In the genomic region with DNA sequence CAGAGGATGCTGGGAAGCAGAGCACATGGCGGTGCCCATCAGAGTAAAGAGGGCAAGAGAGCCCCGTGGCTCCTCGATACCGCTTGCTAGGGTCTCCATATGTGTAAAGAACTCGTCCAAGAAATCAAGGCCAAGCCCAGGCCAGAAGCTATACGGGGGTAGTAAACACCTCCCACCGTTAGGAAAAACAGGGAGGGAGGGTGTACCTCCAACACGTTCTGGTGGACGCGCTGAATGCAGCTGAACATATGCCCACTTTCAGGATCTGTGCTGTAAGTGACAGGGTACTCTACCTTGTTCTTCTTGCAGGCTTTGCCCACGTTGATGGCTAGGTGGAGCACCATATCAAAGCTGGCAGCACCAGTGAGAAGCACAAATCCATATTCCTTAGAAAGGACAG, we compare ENCODE assay signal across 44 mouse cellular contexts. TPM values are rescaled to one million over a fixed set of nuclear protein-coding genes. Genes with fewer than 3 reads are reported as not detected.
"Had no signal": no experiment of that assay in that cellular context is flagged by ENCODE, and none has a peak within 500 bp of the region (broad histone marks: within the 10 kb centered on the region; RNA-seq: fewer than 3 reads in every experiment).

No protein-coding gene starts in this region.

- ATAC-seq: liver, embryonic 12.5 days; liver, postnatal 0 days; lung, postnatal 0 days; midbrain, embryonic 13.5 days; midbrain, embryonic 15.5 days had no signal

- H3K9ac ChIP-seq: limb, embryonic 12.5 days; limb, embryonic 13.5 days; limb, embryonic 15.5 days; liver, embryonic 12.5 days; liver, embryonic 13.5 days; liver, embryonic 14.5 days; liver, embryonic 15.5 days; liver, postnatal 0 days; lung, embryonic 14.5 days; lung, embryonic 15.5 days; midbrain, embryonic 12.5 days; midbrain, embryonic 13.5 days; midbrain, embryonic 15.5 days; neural tube, embryonic 12.5 days; neural tube, embryonic 13.5 days had no signal

- H3K4me2 ChIP-seq: limb, embryonic 12.5 days; limb, embryonic 13.5 days; limb, embryonic 15.5 days; liver, embryonic 11.5 days; liver, embryonic 12.5 days; liver, embryonic 13.5 days; liver, embryonic 15.5 days; lung, embryonic 14.5 days; lung, embryonic 15.5 days; midbrain, embryonic 12.5 days; midbrain, embryonic 13.5 days; midbrain, embryonic 15.5 days; neural tube, embryonic 12.5 days; neural tube, embryonic 13.5 days had no signal

- DNase-seq: left cerebral cortex, postnatal 4 days; liver; liver, embryonic 13.5 days; liver, postnatal 0 days; lung, adult 18-20 months; lung, adult 2 months; lung, embryonic 14.5 days; lung, postnatal 10 days; lung, postnatal 14 days; lung, postnatal 36 days; midbrain, embryonic 14.5 days had no signal

- H3K4me1 ChIP-seq: limb, embryonic 12.5 days; limb, embryonic 13.5 days; limb, embryonic 15.5 days; lung, embryonic 15.5 days; midbrain, embryonic 10.5 days; midbrain, embryonic 12.5 days; midbrain, embryonic 13.5 days; midbrain, embryonic 15.5 days; neural tube, embryonic 12.5 days; neural tube, embryonic 13.5 days had no signal

- H3K4me3 ChIP-seq: limb, embryonic 10.5 days; limb, embryonic 12.5 days; limb, embryonic 13.5 days; limb, embryonic 15.5 days; liver, embryonic 12.5 days; liver, embryonic 13.5 days; liver, embryonic 15.5 days; lung, embryonic 15.5 days; megakaryocyte, embryonic 14.5 days; midbrain, embryonic 10.5 days; midbrain, embryonic 12.5 days; midbrain, embryonic 13.5 days; midbrain, embryonic 15.5 days; myocyte; neural tube, embryonic 12.5 days; neural tube, embryonic 13.5 days had no signal

- H3K36me3 ChIP-seq: limb, embryonic 10.5 days; limb, embryonic 12.5 days; limb, embryonic 13.5 days; limb, embryonic 15.5 days; liver, embryonic 12.5 days; liver, embryonic 13.5 days; liver, embryonic 15.5 days; lung, embryonic 15.5 days; midbrain, embryonic 10.5 days; midbrain, embryonic 12.5 days; midbrain, embryonic 13.5 days; midbrain, embryonic 15.5 days; neural tube, embryonic 12.5 days; neural tube, embryonic 13.5 days had no signal

- H3K9me3 ChIP-seq: limb, embryonic 10.5 days; limb, embryonic 12.5 days; limb, embryonic 13.5 days; limb, embryonic 15.5 days; liver, embryonic 12.5 days; liver, embryonic 13.5 days; liver, embryonic 15.5 days; lung, embryonic 15.5 days; midbrain, embryonic 10.5 days; midbrain, embryonic 12.5 days; midbrain, embryonic 13.5 days; midbrain, embryonic 15.5 days; neural tube, embryonic 12.5 days had no signal

- H3K27ac ChIP-seq: limb, embryonic 10.5 days; limb, embryonic 12.5 days; limb, embryonic 13.5 days; limb, embryonic 15.5 days; liver, embryonic 12.5 days; liver, embryonic 13.5 days; liver, embryonic 14.5 days; liver, embryonic 15.5 days; lung, embryonic 15.5 days; macrophage; midbrain, embryonic 10.5 days; midbrain, embryonic 12.5 days; midbrain, embryonic 13.5 days; midbrain, embryonic 15.5 days; neural tube, embryonic 12.5 days; neural tube, embryonic 13.5 days had no signal

RNA-seq across cellular contexts. Expression of gene Urad, which starts 3.7 kb away (rescaled TPM):
- total RNA-seq: left cerebral cortex, postnatal 10 days; left cerebral cortex, postnatal 14 days; left cerebral cortex, postnatal 25 days; left cerebral cortex, postnatal 36 days; left cerebral cortex, postnatal 4 days; megakaryocyte progenitor cell, adult 5-6 weeks; megakaryocyte, adult 5-6 weeks; megakaryocyte-erythroid progenitor cell, adult 5-6 weeks; midbrain, postnatal 0 days; monocyte, adult 5-6 weeks had no signal
- polyA plus RNA-seq: limb, embryonic 10.5 days; limb, embryonic 11.5 days; limb, embryonic 12.5 days; limb, embryonic 13.5 days; limb, embryonic 14.5 days; limb, embryonic 15.5 days; lung, adult 2 months; lung, embryonic 14.5 days; lung, embryonic 15.5 days; lung, embryonic 16.5 days; lung, postnatal 0 days; macrophage; midbrain, embryonic 10.5 days; midbrain, embryonic 12.5 days; midbrain, embryonic 13.5 days; midbrain, embryonic 14.5 days; midbrain, embryonic 15.5 days; midbrain, postnatal 0 days; myocyte; neural tube, embryonic 11.5 days; neural tube, embryonic 12.5 days; neural tube, embryonic 13.5 days had no signal

RNA-seq across cellular contexts. Expression of gene Cdx2, which starts 18.9 kb away (rescaled TPM):
- total RNA-seq: left cerebral cortex, postnatal 10 days; left cerebral cortex, postnatal 14 days; left cerebral cortex, postnatal 25 days; left cerebral cortex, postnatal 36 days; left cerebral cortex, postnatal 4 days; liver, adult 2 months; megakaryocyte progenitor cell, adult 5-6 weeks; megakaryocyte, adult 5-6 weeks; megakaryocyte-erythroid progenitor cell, adult 5-6 weeks; midbrain, postnatal 0 days; monocyte, adult 5-6 weeks had no signal
- polyA plus RNA-seq: limb, embryonic 11.5 days; limb, embryonic 12.5 days; limb, embryonic 15.5 days; liver, embryonic 12.5 days; liver, embryonic 13.5 days; liver, embryonic 14.5 days; liver, embryonic 15.5 days; liver, postnatal 0 days; lung, adult 2 months; lung, embryonic 14.5 days; lung, embryonic 15.5 days; lung, embryonic 16.5 days; lung, postnatal 0 days; macrophage; midbrain, embryonic 10.5 days; midbrain, embryonic 12.5 days; midbrain, embryonic 13.5 days; midbrain, embryonic 14.5 days; midbrain, embryonic 15.5 days; midbrain, postnatal 0 days; myocyte; neural tube, embryonic 11.5 days; neural tube, embryonic 12.5 days; neural tube, embryonic 13.5 days had no signal

RNA-seq across cellular contexts. Expression of gene Pdx1, which starts 56.2 kb away (rescaled TPM):
- total RNA-seq: left cerebral cortex, postnatal 10 days; left cerebral cortex, postnatal 14 days; left cerebral cortex, postnatal 25 days; left cerebral cortex, postnatal 36 days; left cerebral cortex, postnatal 4 days; liver, adult 2 months; megakaryocyte progenitor cell, adult 5-6 weeks; megakaryocyte, adult 5-6 weeks; megakaryocyte-erythroid progenitor cell, adult 5-6 weeks; midbrain, postnatal 0 days; monocyte, adult 5-6 weeks had no signal
- polyA plus RNA-seq: limb, embryonic 10.5 days; limb, embryonic 11.5 days; limb, embryonic 12.5 days; limb, embryonic 13.5 days; limb, embryonic 14.5 days; limb, embryonic 15.5 days; liver, adult 2 months; liver, embryonic 13.5 days; liver, embryonic 15.5 days; liver, postnatal 0 days; lung, adult 2 months; lung, embryonic 14.5 days; lung, embryonic 15.5 days; lung, embryonic 16.5 days; lung, postnatal 0 days; macrophage; midbrain, embryonic 10.5 days; midbrain, embryonic 12.5 days; midbrain, embryonic 13.5 days; midbrain, embryonic 14.5 days; midbrain, embryonic 15.5 days; midbrain, postnatal 0 days; myocyte; neural tube, embryonic 11.5 days; neural tube, embryonic 12.5 days; neural tube, embryonic 13.5 days had no signal
